Mouse (Mus musculus): Measurements from ENCODE around the gene Fem1a. TPM values are rescaled to one million over a fixed set of nuclear protein-coding genes. Genes with fewer than 3 reads are reported as not detected.
A peak's percentile ranks its signal among the peaks of the same experiment; 100 is the strongest.

The Fem1a gene
- polyA plus RNA-seq (2012; rRNA removed), result 43.1 and 45.2 TPM in 2 replicates

GRCm38 (mm10) chr17:56256239-56256881, at the start of gene Fem1a:
Gene Fem1a (plus strand): TSS chr17:56256810.
- H3K27ac ChIP-seq (ENCODE audit: control insufficient read depth, insufficient read depth, low read length), result peak within 1 kb of the TSS; percentile 79
- H3K4me3 ChIP-seq (ENCODE audit: control insufficient read depth, insufficient read depth, low read length), result peak within 1 kb of the TSS; percentile 66
- under 1% methylated on average over 28 of the region's 28 CpGs for WGBS
- peaks cover 12% of the 10 kb centered on the region for H3K36me3 ChIP-seq (ENCODE audit: control insufficient read depth, insufficient read depth, low read length)
- peak; percentile 92 for DNase-seq
- TF ChIP-seq POLR2A (IDR thresholded peaks at IDR 0.05; ENCODE audit: control insufficient read depth, extremely low read depth, insufficient read depth, low read length, poor library complexity) (peak; percentile 35; the same call in 1 of the 2 replicates), CTCF (IDR thresholded peaks at IDR 0.05; ENCODE audit: borderline replicate concordance, control insufficient read depth, extremely low read depth, insufficient read depth, low read length, poor library complexity) (no peak)
- no peaks in the 10 kb centered on the region for H3K27me3 ChIP-seq (ENCODE audit: control insufficient read depth, insufficient read depth, low read length)
- peaks cover 19% of the 10 kb centered on the region for H3K4me1 ChIP-seq (replicated peaks; ENCODE audit: control insufficient read depth, insufficient read depth, low read length)

- H3K36me3 ChIP-seq (ENCODE audit: control insufficient read depth, insufficient read depth, low read length), result peaks cover 58% of the 10 kb centered on the region
- no peaks in the 10 kb centered on the region for H3K27me3 ChIP-seq (ENCODE audit: control insufficient read depth, insufficient read depth, low read length)
- 94% methylated on average over 6 of the region's 6 CpGs for WGBS
- no peak for TF ChIP-seq CTCF (IDR thresholded peaks at IDR 0.05; ENCODE audit: borderline replicate concordance, control insufficient read depth, extremely low read depth, insufficient read depth, low read length, poor library complexity)
- TF ChIP-seq POLR2A (IDR thresholded peaks at IDR 0.05; ENCODE audit: control insufficient read depth, extremely low read depth, insufficient read depth, low read length, poor library complexity), result no peak
- no peak overlapping the region for H3K4me3 ChIP-seq (ENCODE audit: control insufficient read depth, insufficient read depth, low read length)
- H3K27ac ChIP-seq (ENCODE audit: control insufficient read depth, insufficient read depth, low read length), result no peak overlapping the region
- no peaks in the 10 kb centered on the region for H3K4me1 ChIP-seq (replicated peaks; ENCODE audit: control insufficient read depth, insufficient read depth, low read length)
- DNase-seq, result no peak
Observed at GRCm38 (mm10) chr17:56206986-56207674, 49.5 kb upstream of the Fem1a start.

- DNase-seq, result no peak
- TF ChIP-seq POLR2A (IDR thresholded peaks at IDR 0.05; ENCODE audit: control insufficient read depth, extremely low read depth, insufficient read depth, low read length, poor library complexity) (no peak), CTCF (IDR thresholded peaks at IDR 0.05; ENCODE audit: borderline replicate concordance, control insufficient read depth, extremely low read depth, insufficient read depth, low read length, poor library complexity) (no peak)
- Histone ChIP-seq H3K36me3 (ENCODE audit: control insufficient read depth, insufficient read depth, low read length) (peaks cover 51% of the 10 kb centered on the region), H3K27ac (ENCODE audit: control insufficient read depth, insufficient read depth, low read length) (no peak overlapping the region), H3K27me3 (ENCODE audit: control insufficient read depth, insufficient read depth, low read length) (no peaks in the 10 kb centered on the region), H3K4me3 (ENCODE audit: control insufficient read depth, insufficient read depth, low read length) (no peak overlapping the region), H3K4me1 (replicated peaks; ENCODE audit: control insufficient read depth, insufficient read depth, low read length) (peaks cover 5% of the 10 kb centered on the region; the same call in 1 of the 2 replicates)
- 98% methylated on average over 9 of the region's 9 CpGs for WGBS
Observed at GRCm38 (mm10) chr17:56207963-56208530, 48.6 kb upstream of the Fem1a start.

- Histone ChIP-seq H3K4me3 (ENCODE audit: control insufficient read depth, insufficient read depth, low read length) (no peak overlapping the region), H3K27me3 (ENCODE audit: control insufficient read depth, insufficient read depth, low read length) (no peaks in the 10 kb centered on the region), H3K27ac (ENCODE audit: control insufficient read depth, insufficient read depth, low read length) (no peak overlapping the region), H3K36me3 (ENCODE audit: control insufficient read depth, insufficient read depth, low read length) (peaks cover 43% of the 10 kb centered on the region), H3K4me1 (replicated peaks; ENCODE audit: control insufficient read depth, insufficient read depth, low read length) (peaks cover 8% of the 10 kb centered on the region; the same call in 1 of the 2 replicates)
- WGBS, result 98% methylated on average over 3 of the region's 3 CpGs
- TF ChIP-seq POLR2A (IDR thresholded peaks at IDR 0.05; ENCODE audit: control insufficient read depth, extremely low read depth, insufficient read depth, low read length, poor library complexity) (no peak), CTCF (IDR thresholded peaks at IDR 0.05; ENCODE audit: borderline replicate concordance, control insufficient read depth, extremely low read depth, insufficient read depth, low read length, poor library complexity) (no peak)
- no peak for DNase-seq
Observed at GRCm38 (mm10) chr17:56208821-56209220, 47.8 kb upstream of the Fem1a start.

GRCm38 (mm10) chr17:56211090-56211489, 45.5 kb upstream of the Fem1a start:
- Histone ChIP-seq H3K27me3 (ENCODE audit: control insufficient read depth, insufficient read depth, low read length) (no peaks in the 10 kb centered on the region), H3K4me3 (ENCODE audit: control insufficient read depth, insufficient read depth, low read length) (no peak overlapping the region), H3K27ac (ENCODE audit: control insufficient read depth, insufficient read depth, low read length) (no peak overlapping the region), H3K4me1 (replicated peaks; ENCODE audit: control insufficient read depth, insufficient read depth, low read length) (peaks cover 8% of the 10 kb centered on the region; the same call in 1 of the 2 replicates), H3K36me3 (ENCODE audit: control insufficient read depth, insufficient read depth, low read length) (peaks cover 23% of the 10 kb centered on the region)
- TF ChIP-seq CTCF (IDR thresholded peaks at IDR 0.05; ENCODE audit: borderline replicate concordance, control insufficient read depth, extremely low read depth, insufficient read depth, low read length, poor library complexity) (no peak), POLR2A (IDR thresholded peaks at IDR 0.05; ENCODE audit: control insufficient read depth, extremely low read depth, insufficient read depth, low read length, poor library complexity) (no peak)
- WGBS, result 98% methylated on average over 2 of the region's 2 CpGs
- no peak for DNase-seq

GRCm38 (mm10) chr17:56212676-56213075, 43.9 kb upstream of the Fem1a start:
- Histone ChIP-seq H3K27ac (ENCODE audit: control insufficient read depth, insufficient read depth, low read length) (no peak overlapping the region), H3K27me3 (ENCODE audit: control insufficient read depth, insufficient read depth, low read length) (no peaks in the 10 kb centered on the region), H3K4me1 (replicated peaks; ENCODE audit: control insufficient read depth, insufficient read depth, low read length) (peaks cover 14% of the 10 kb centered on the region), H3K36me3 (ENCODE audit: control insufficient read depth, insufficient read depth, low read length) (peaks cover 16% of the 10 kb centered on the region), H3K4me3 (ENCODE audit: control insufficient read depth, insufficient read depth, low read length) (no peak overlapping the region)
- TF ChIP-seq POLR2A (IDR thresholded peaks at IDR 0.05; ENCODE audit: control insufficient read depth, extremely low read depth, insufficient read depth, low read length, poor library complexity) (no peak), CTCF (IDR thresholded peaks at IDR 0.05; ENCODE audit: borderline replicate concordance, control insufficient read depth, extremely low read depth, insufficient read depth, low read length, poor library complexity) (no peak)
- whole genome bisulfite sequencing, result 14% methylated on average over 6 of the region's 6 CpGs
- DNase-seq, result no peak
